Comparison of ENCODE assay signal across 7 mouse cellular contexts in genomic region chr9:78108796-78109239, GRCm38 (mm10). TPM values are rescaled to one million over a fixed set of nuclear protein-coding genes. Genes with fewer than 3 reads are reported as not detected.
A peak's percentile ranks its signal among the peaks of the same experiment; 100 is the strongest.
DNase-seq lines count a peak whose midpoint lies in the region; ATAC-seq lines count a peak whose summit lies in the region.

Gene Fbxo9 (minus strand): TSS chr9:78109065.
Gene Ick (plus strand): TSS chr9:78109192.

- peak; percentile 74 for DNase-seq in adrenal gland, postnatal 25 days
- peak; percentile 99 for DNase-seq in heart, adult 11 months
- peak; percentile 88 for DNase-seq in kidney, adult 18-20 months
- peak; percentile 89 for DNase-seq in limb, embryonic 11.5 days (ENCODE audit: low spot score)
- DNase-seq in midbrain, embryonic 14.5 days: peak; percentile 97
- peak; percentile 73 to 75 for DNase-seq in spleen, adult 18-20 months

- H3K4me3 ChIP-seq in embryonic facial prominence, embryonic 12.5 days: peak within 1 kb of the TSS; percentile 78
- H3K4me3 ChIP-seq in limb, embryonic 11.5 days (ENCODE audit: low read depth, low read length): peak within 1 kb of the TSS; percentile 78
- H3K4me3 ChIP-seq in midbrain, embryonic 14.5 days (replicated peaks; ENCODE audit: low read depth, low read length): peak within 1 kb of the TSS; percentile 82

- ATAC-seq in embryonic facial prominence, embryonic 12.5 days (ENCODE audit: insufficient number of reproducible peaks, insufficient read depth, low FRiP score, low TSS enrichment): peak; percentile 90
- ATAC-seq in limb, embryonic 11.5 days (ENCODE audit: insufficient number of reproducible peaks, low FRiP score, low TSS enrichment, low read depth): peak; percentile 86
- ATAC-seq in midbrain, embryonic 14.5 days (ENCODE audit: low FRiP score, low TSS enrichment): peak; percentile 94

- H3K9me3 ChIP-seq in embryonic facial prominence, embryonic 12.5 days: no peaks in the 10 kb centered on the region
- no peaks in the 10 kb centered on the region for H3K9me3 ChIP-seq in limb, embryonic 11.5 days (ENCODE audit: control insufficient read depth, low read length)
- H3K9me3 ChIP-seq in midbrain, embryonic 14.5 days (ENCODE audit: control insufficient read depth, low read length): no peaks in the 10 kb centered on the region

- H3K4me2 ChIP-seq in embryonic facial prominence, embryonic 12.5 days (replicated peaks): peak within 1 kb of the TSS; percentile 80
- H3K4me2 ChIP-seq in limb, embryonic 11.5 days (ENCODE audit: low read depth, severe bottlenecking): peak within 1 kb of the TSS; percentile 70
- H3K4me2 ChIP-seq in midbrain, embryonic 14.5 days (ENCODE audit: low read length): peak within 1 kb of the TSS; percentile 90

- WGBS in embryonic facial prominence, embryonic 12.5 days: 0% methylated on average over 20 of the region's 20 CpGs
- 0% methylated on average over 20 of the region's 20 CpGs for WGBS in limb, embryonic 11.5 days
- WGBS in midbrain, embryonic 14.5 days: 0% methylated on average over 20 of the region's 20 CpGs

- H3K9ac ChIP-seq in embryonic facial prominence, embryonic 12.5 days: peak within 1 kb of the TSS; percentile 82
- H3K9ac ChIP-seq in limb, embryonic 11.5 days (ENCODE audit: low read length): peak within 1 kb of the TSS; percentile 83
- peak within 1 kb of the TSS; percentile 84 for H3K9ac ChIP-seq in midbrain, embryonic 14.5 days (replicated peaks; ENCODE audit: low read length)

- peaks cover 14% of the 10 kb centered on the region for H3K4me1 ChIP-seq in embryonic facial prominence, embryonic 12.5 days
- no peaks in the 10 kb centered on the region for H3K4me1 ChIP-seq in limb, embryonic 11.5 days (ENCODE audit: control insufficient read depth, insufficient read depth, low read length)
- 0 out of 2 replicates have a peak, but pooled peaks cover 7% of the 10 kb centered on the region for H3K4me1 ChIP-seq in midbrain, embryonic 14.5 days (ENCODE audit: control insufficient read depth, insufficient read depth, low read length)

- H3K36me3 ChIP-seq in embryonic facial prominence, embryonic 12.5 days: 0 out of 2 replicates have a peak, but pooled peaks cover 6% of the 10 kb centered on the region
- no peaks in the 10 kb centered on the region for H3K36me3 ChIP-seq in limb, embryonic 11.5 days (ENCODE audit: control insufficient read depth, insufficient read depth, low read length)
- 0 out of 2 replicates have a peak, but pooled peaks cover 3% of the 10 kb centered on the region for H3K36me3 ChIP-seq in midbrain, embryonic 14.5 days (ENCODE audit: control insufficient read depth, insufficient read depth, low read length)

- no peaks in the 10 kb centered on the region for H3K27me3 ChIP-seq in embryonic facial prominence, embryonic 12.5 days
- no peaks in the 10 kb centered on the region for H3K27me3 ChIP-seq in limb, embryonic 11.5 days (ENCODE audit: control insufficient read depth, insufficient read depth, low read length)
- no peaks in the 10 kb centered on the region for H3K27me3 ChIP-seq in midbrain, embryonic 14.5 days (ENCODE audit: control insufficient read depth, insufficient read depth, low read length)

- H3K27ac ChIP-seq in embryonic facial prominence, embryonic 12.5 days: peak within 1 kb of the TSS; percentile 93
- H3K27ac ChIP-seq in limb, embryonic 11.5 days (replicated peaks; ENCODE audit: low read depth, low read length): peak within 1 kb of the TSS; percentile 74
- H3K27ac ChIP-seq in midbrain, embryonic 14.5 days (replicated peaks; ENCODE audit: low read depth, low read length): peak within 1 kb of the TSS; percentile 91

RNA-seq across cellular contexts. Expression of gene Fbxo9, which starts in this region (rescaled TPM):
- total RNA-seq in adrenal gland, postnatal 25 days (2021): 108 and 122 TPM in 2 replicates
- polyA plus RNA-seq in embryonic facial prominence, embryonic 12.5 days (2016; fragmentation: Nextera tagmentation; extraction: Ambion mirVana): 42.9 and 43.1 TPM in 2 replicates
- polyA plus RNA-seq in limb, embryonic 11.5 days (2014; fragmentation: Nextera tagmentation; extraction: Ambion mirVana): 31.9 and 33.2 TPM in 2 replicates
- polyA plus RNA-seq in midbrain, embryonic 14.5 days (2014; fragmentation: Nextera tagmentation; extraction: Ambion mirVana): 66.6 and 71.2 TPM in 2 replicates

RNA-seq across cellular contexts. Expression of gene Ick, which starts in this region (rescaled TPM):
- total RNA-seq in adrenal gland, postnatal 25 days (2021): 22.0 and 26.7 TPM in 2 replicates
- 32.0 and 33.1 TPM in 2 replicates for polyA plus RNA-seq in embryonic facial prominence, embryonic 12.5 days (2016; fragmentation: Nextera tagmentation; extraction: Ambion mirVana)
- polyA plus RNA-seq in limb, embryonic 11.5 days (2014; fragmentation: Nextera tagmentation; extraction: Ambion mirVana): 42.7 and 47.5 TPM in 2 replicates
- 41.3 and 46.2 TPM in 2 replicates for polyA plus RNA-seq in midbrain, embryonic 14.5 days (2014; fragmentation: Nextera tagmentation; extraction: Ambion mirVana)

Comparison
In these comparisons a context has a peak if more than half of its experiments do, and no peak if none do; other contexts are left out.
1. Peak in every context shown above with its lines: DNase-seq, ATAC-seq, H3K4me3 ChIP-seq and H3K27ac ChIP-seq.